In genomic region chr4:102569950-102570765, GRCm38 (mm10) we compare ENCODE assay signal across 8 mouse cellular contexts.
DNase-seq lines count a peak whose midpoint lies in the region; ATAC-seq and TF ChIP-seq lines count a peak whose summit lies in the region.

No protein-coding gene starts in this region.

- DNase-seq in heart, postnatal 0 days (ENCODE audit: low spot score), result peak; percentile 95
- peak; percentile 78 for DNase-seq in kidney, postnatal 14 days
- peak; percentile 91 for DNase-seq in skeletal muscle tissue, adult 2 months (ENCODE audit: low read depth, low spot score)
- no peak for DNase-seq in layer of hippocampus, postnatal 36 days

- TF ChIP-seq EP300 in heart, postnatal 0 days (IDR thresholded peaks at IDR 0.05; ENCODE audit: low read depth), result peak; percentile 91

- peak overlapping the region; percentile 62 for H3K4me3 ChIP-seq in E14TG2a.4 (replicated peaks; ENCODE audit: low read length)
- peak overlapping the region; percentile 80 for H3K4me3 ChIP-seq in bone marrow, adult 2 months (replicated peaks; ENCODE audit: control insufficient read depth, low read depth, low read length)
- H3K4me3 ChIP-seq in erythroblast, embryonic 14.5 days (replicated peaks), result peak overlapping the region; percentile 72
- H3K4me3 ChIP-seq in heart, postnatal 0 days (ENCODE audit: low read depth, low read length), result peak overlapping the region; percentile 78

- H3K4me2 ChIP-seq in heart, postnatal 0 days (ENCODE audit: low read depth, low read length), result peak overlapping the region; percentile 82

- WGBS in bone marrow, adult 2 months, result 1% methylated on average over 20 of the region's 20 CpGs
- WGBS in heart, postnatal 0 days, result 1% methylated on average over 20 of the region's 20 CpGs

- no peaks in the 10 kb centered on the region for H3K36me3 ChIP-seq in E14TG2a.4 (ENCODE audit: insufficient read depth, low read length)
- no peaks in the 10 kb centered on the region for H3K36me3 ChIP-seq in erythroblast, embryonic 14.5 days (ENCODE audit: control insufficient read depth)
- 0 out of 2 replicates have a peak, but pooled peaks cover 6% of the 10 kb centered on the region for H3K36me3 ChIP-seq in heart, postnatal 0 days (replicated peaks; ENCODE audit: control insufficient read depth, insufficient read depth, low read length)

- peak overlapping the region; percentile 90 for H3K27ac ChIP-seq in bone marrow, adult 2 months (ENCODE audit: control insufficient read depth, insufficient read depth, low read depth, low read length, poor library complexity)
- H3K27ac ChIP-seq in heart, postnatal 0 days (ENCODE audit: low read depth), result peak overlapping the region; percentile 97

- H3K4me1 ChIP-seq in E14TG2a.4 (replicated peaks; ENCODE audit: low read depth, low read length), result peaks cover 9% of the 10 kb centered on the region
- peaks cover 7% of the 10 kb centered on the region; the same call in 1 of the 2 replicates for H3K4me1 ChIP-seq in bone marrow, adult 2 months (ENCODE audit: control insufficient read depth, insufficient read depth, low read length)
- H3K4me1 ChIP-seq in erythroblast, embryonic 14.5 days (ENCODE audit: control insufficient read depth), result peaks cover 55% of the 10 kb centered on the region
- H3K4me1 ChIP-seq in heart, postnatal 0 days (ENCODE audit: control insufficient read depth, insufficient read depth), result peaks cover 64% of the 10 kb centered on the region

- peaks cover 27% of the 10 kb centered on the region for H3K27me3 ChIP-seq in E14TG2a.4 (ENCODE audit: insufficient read depth, low read length)
- no peaks in the 10 kb centered on the region for H3K27me3 ChIP-seq in erythroblast, embryonic 14.5 days (ENCODE audit: control insufficient read depth)
- no peaks in the 10 kb centered on the region for H3K27me3 ChIP-seq in heart, postnatal 0 days (ENCODE audit: control insufficient read depth, insufficient read depth, low read length)

- H3K9ac ChIP-seq in heart, postnatal 0 days (replicated peaks; ENCODE audit: low read depth, low read length), result peak overlapping the region; percentile 85

- peak; percentile 46 for TF ChIP-seq POLR2A in bone marrow, adult 2 months (IDR thresholded peaks at IDR 0.05; ENCODE audit: borderline replicate concordance, control insufficient read depth, low read depth, low read length)

- TF ChIP-seq CTCF in E14TG2a.4 (conservative IDR thresholded peaks at IDR 0.05; ENCODE audit: low read length), result no peak
- no peak for TF ChIP-seq CTCF in bone marrow, adult 2 months (IDR thresholded peaks at IDR 0.05; ENCODE audit: control insufficient read depth, insufficient read depth, low read length)
- no peak for TF ChIP-seq CTCF in heart, postnatal 0 days (IDR thresholded peaks at IDR 0.05; ENCODE audit: low read depth)

- H3K9me3 ChIP-seq in E14TG2a.4 (ENCODE audit: low read length), result no peaks in the 10 kb centered on the region
- H3K9me3 ChIP-seq in erythroblast, embryonic 14.5 days (ENCODE audit: control insufficient read depth, low read length), result no peaks in the 10 kb centered on the region
- no peaks in the 10 kb centered on the region for H3K9me3 ChIP-seq in heart, postnatal 0 days (replicated peaks; ENCODE audit: control insufficient read depth, low read length)

- ATAC-seq in heart, postnatal 0 days (ENCODE audit: insufficient read depth, low read depth), result peak; percentile 70
- ATAC-seq in megakaryocyte, adult 5-6 weeks (ENCODE audit: poor library complexity, severe bottlenecking), result peak; percentile 47

Comparison
In these comparisons a context has a peak if more than half of its experiments do, and no peak if none do; other contexts are left out.
1. DNase-seq: peak in heart, postnatal 0 days (single experiment), kidney, postnatal 14 days (single experiment) and skeletal muscle tissue, adult 2 months (single experiment); none in layer of hippocampus, postnatal 36 days (0 of 2).
2. Peak in every context shown above with its lines, with median percentiles within 50 percentile points of each other: H3K4me3 ChIP-seq.